In genomic region chr11:27412546-27412945, GRCm38 (mm10) we compare ENCODE assay signal across 27 mouse cellular contexts.
"Had no signal": no experiment of that assay in that cellular context is flagged by ENCODE, and none has a peak within 500 bp of the region (broad histone marks: within the 10 kb centered on the region; RNA-seq: fewer than 3 reads in every experiment).

No protein-coding gene starts in this region.

- H3K27ac ChIP-seq: heart, adult 2 months; heart, embryonic 13.5 days; heart, embryonic 15.5 days; hindbrain, embryonic 10.5 days; hindbrain, embryonic 12.5 days; hindbrain, embryonic 14.5 days; intestine, embryonic 15.5 days; layer of hippocampus, adult 2 months; left cerebral cortex, adult 2 months; limb, embryonic 13.5 days; limb, embryonic 15.5 days; liver, embryonic 12.5 days; liver, embryonic 14.5 days had no signal

- H3K27me3 ChIP-seq: heart, embryonic 13.5 days; heart, embryonic 15.5 days; hindbrain, embryonic 12.5 days; intestine, embryonic 15.5 days; limb, embryonic 13.5 days; limb, embryonic 15.5 days; liver, embryonic 12.5 days had no signal

- H3K36me3 ChIP-seq: heart, embryonic 13.5 days; heart, embryonic 15.5 days; hindbrain, embryonic 10.5 days; hindbrain, embryonic 12.5 days; intestine, embryonic 15.5 days; limb, embryonic 13.5 days; limb, embryonic 15.5 days; liver, embryonic 12.5 days had no signal

- H3K9me3 ChIP-seq: heart, embryonic 13.5 days; heart, embryonic 15.5 days; hindbrain, embryonic 10.5 days; hindbrain, embryonic 12.5 days; intestine, embryonic 15.5 days; limb, embryonic 13.5 days; limb, embryonic 15.5 days; liver, embryonic 12.5 days had no signal

- ATAC-seq: hindbrain, embryonic 16.5 days; inflammation-experienced regulatory T-cells, adult 6 months; intestine, embryonic 15.5 days; liver, embryonic 12.5 days had no signal

- H3K4me1 ChIP-seq: heart, embryonic 13.5 days; heart, embryonic 15.5 days; hindbrain, embryonic 10.5 days; hindbrain, embryonic 12.5 days; intestine, embryonic 15.5 days; limb, embryonic 13.5 days; limb, embryonic 15.5 days; liver, embryonic 12.5 days had no signal

- H3K9ac ChIP-seq: heart, embryonic 13.5 days; heart, embryonic 15.5 days; hindbrain, embryonic 12.5 days; hindbrain, embryonic 14.5 days; intestine, embryonic 15.5 days; limb, embryonic 13.5 days; limb, embryonic 15.5 days; liver, embryonic 12.5 days; liver, embryonic 14.5 days had no signal

- H3K4me3 ChIP-seq: heart, adult 2 months; heart, embryonic 13.5 days; heart, embryonic 15.5 days; hindbrain, embryonic 10.5 days; hindbrain, embryonic 12.5 days; intestine, embryonic 15.5 days; layer of hippocampus, adult 2 months; left cerebral cortex, adult 2 months; limb, embryonic 13.5 days; limb, embryonic 15.5 days; liver, embryonic 12.5 days had no signal

- H3K4me2 ChIP-seq: heart, embryonic 11.5 days; heart, embryonic 13.5 days; heart, embryonic 15.5 days; hindbrain, embryonic 12.5 days; hindbrain, embryonic 14.5 days; intestine, embryonic 15.5 days; limb, embryonic 13.5 days; limb, embryonic 15.5 days; liver, embryonic 12.5 days had no signal

- DNase-seq: gastrocnemius, postnatal 14 days; gastrocnemius, postnatal 36 days; heart, adult 11 months; heart, adult 2 months; heart, postnatal 14 days; heart, postnatal 4 days; kidney, adult 11 months; kidney, adult 2 months; kidney, postnatal 10 days; kidney, postnatal 25 days; kidney, postnatal 4 days; left cerebral cortex, postnatal 4 days had no signal
